Mouse (Mus musculus) embryonic fibroblast, embryonic 13.5 days (primary cell): ENCODE measurements around the gene Gm1043.

Experiments used
- CTCF ChIP-seq: IDR thresholded peaks from 2 replicates; pipeline ENCODE4 v1.5.1; 2011; ENCODE audit warnings: mild to moderate bottlenecking, control low read depth, low read length, moderate library complexity, borderline replicate concordance; ENCODE audit not compliant: insufficient read depth
- POLR2A ChIP-seq: IDR thresholded peaks from 2 replicates; pipeline ENCODE4 v1.6.1; 2011; ENCODE audit warnings: low read depth, mild to moderate bottlenecking, control low read depth, low read length, moderate library complexity

DNA sequence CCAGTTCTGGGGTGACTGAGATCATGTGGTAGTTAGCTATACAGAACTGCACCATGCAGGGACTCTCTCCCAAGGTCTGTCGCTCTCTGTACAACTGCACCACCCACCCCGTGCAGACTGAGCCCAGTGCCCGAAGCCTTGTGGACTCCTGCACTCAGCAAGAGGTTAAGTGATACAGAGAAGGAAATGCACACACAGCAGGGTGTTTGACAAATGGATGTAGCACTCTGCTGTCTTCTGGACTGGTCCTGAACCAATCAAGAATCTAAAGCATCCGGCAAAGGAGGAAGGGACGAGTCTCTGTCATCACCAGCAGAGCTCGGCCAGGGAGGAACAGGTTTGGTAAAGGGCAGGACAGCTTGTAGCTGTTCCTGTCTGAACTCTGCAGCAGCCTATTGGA lies 12.4 kb downstream of the Gm1043 start:
- TF ChIP-seq POLR2A (no peak), CTCF (no peak)
